Mouse (Mus musculus) cerebellum, postnatal 25 days (tissue): ENCODE data around the gene Caml.
"Not testable (repeated sequence)": the region's sequence is repeated elsewhere in the genome, so short reads cannot be mapped to it uniquely, and the experiment has no call there.

Experiments
- DNase-seq, 2 experiments: peaks; one replicate each; pipeline ENCODE4 v3.0.0; 2021; ENCODE audit warnings: mixed read lengths in 2 of 2

The Caml gene

DNA sequence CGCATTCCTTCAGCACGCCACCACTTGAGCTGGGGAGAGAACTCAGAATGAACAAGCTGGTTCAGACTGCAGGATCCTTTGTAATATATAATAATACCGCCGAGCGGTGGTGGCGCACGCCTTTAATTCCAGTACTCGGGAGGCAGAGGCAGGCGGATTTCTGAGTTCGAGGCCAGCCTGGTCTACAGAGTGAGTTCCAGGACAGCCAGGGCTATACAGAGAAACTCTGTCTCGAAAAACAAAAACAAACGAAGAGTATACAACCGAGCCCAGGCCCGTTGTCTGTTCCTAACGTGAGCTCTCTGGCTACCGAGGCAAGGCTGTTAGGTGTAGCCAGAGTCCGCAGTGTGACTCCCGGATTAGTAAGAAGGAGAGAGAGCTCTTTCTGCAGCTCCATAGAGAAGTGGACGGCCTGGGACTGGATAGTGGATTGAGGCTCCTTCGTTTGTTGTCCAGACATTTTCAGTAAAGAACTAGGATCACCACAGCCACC lies 603 bp upstream of the Caml start:
- not testable (repeated sequence) for DNase-seq

DNA sequence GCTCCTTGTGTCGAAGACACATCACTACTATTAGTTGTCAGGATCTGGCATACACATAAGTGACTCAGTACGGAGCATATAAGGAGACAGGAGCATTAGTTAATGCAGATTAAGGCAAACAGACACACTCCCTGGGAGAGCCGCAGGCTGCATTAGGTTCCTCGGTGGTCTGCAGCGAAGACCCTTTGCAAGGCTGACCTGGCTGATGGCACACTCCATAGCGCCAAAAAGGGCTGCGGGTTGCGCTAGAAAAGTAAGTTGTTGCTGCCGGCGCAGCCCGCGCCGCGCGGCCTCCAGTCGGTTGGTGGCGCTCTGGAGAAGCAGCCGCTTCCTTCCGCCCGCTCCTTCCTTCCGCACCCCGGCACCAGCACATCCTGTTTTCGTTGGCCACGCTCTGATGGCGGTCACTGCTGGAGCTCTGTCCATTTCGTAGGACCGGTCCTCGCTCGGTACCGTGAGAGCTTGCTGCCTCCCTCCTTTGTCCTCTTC lies 11.9 kb downstream of the Caml start, which contains the start of gene Ddx46:
Gene Ddx46 (plus strand): TSS at position 389 of the 489 bp plus-strand sequence.
- peak; percentile 94 to 96 for DNase-seq

DNA sequence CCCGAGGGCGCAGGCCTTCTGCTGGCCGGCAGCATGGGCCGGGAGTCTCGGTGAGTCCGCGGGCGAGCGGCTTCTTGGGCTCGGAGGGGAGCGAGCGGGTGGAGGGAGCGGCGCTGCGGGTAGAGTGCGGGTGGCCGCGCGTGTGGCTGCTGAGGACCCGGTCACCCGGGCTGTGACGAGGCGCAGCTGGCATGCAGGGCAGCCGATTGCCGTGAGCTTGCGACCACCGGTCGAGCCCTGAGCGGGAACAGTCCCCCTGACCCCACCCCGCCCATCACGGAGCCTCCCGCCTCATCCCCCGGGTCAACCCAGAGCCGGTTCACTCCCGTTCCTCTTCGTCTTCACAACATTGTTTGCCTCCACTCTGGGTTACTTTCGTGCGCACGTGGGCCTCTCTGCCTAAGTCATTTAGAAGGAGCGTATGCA lies 12.4 kb downstream of the Caml start:
- DNase-seq: no peak

DNA sequence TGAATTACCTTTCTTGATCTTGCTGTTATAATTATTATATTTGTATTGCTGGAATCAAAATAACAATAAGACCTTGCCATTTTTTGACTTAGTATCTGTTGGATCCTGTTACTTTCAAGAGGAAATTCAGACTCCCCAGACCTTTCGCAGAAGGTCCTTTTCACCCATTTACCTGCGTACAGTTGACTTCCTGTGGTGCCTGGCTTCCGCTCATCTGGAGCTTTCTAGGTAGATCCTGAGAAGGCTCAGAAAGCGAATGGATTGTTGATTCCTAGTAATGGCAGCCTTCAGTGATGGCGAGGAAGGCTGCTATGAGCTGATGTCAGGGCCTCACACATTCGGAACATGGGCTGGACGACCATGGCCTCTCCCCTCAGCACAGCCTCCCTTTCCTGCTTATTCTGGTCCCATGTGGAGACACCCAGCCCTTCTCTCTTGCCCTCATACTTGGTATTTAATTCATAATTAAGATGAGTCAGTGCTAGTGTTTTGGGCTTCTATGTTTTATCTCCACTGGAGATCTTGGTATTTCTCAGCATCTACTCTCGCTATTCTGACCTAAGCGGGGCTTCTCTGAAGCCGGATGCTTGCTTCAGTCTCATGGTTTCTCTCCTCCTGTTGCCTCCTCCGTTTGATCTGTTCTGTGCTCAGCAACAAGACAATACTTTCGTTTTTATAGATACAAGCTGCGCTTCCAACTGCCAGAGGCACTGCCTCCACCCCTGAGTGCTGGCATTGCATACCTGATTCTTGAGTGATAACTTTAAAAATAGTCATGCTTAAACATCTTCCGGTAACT lies 13.6 kb downstream of the Caml start:
- DNase-seq: no peak

DNA sequence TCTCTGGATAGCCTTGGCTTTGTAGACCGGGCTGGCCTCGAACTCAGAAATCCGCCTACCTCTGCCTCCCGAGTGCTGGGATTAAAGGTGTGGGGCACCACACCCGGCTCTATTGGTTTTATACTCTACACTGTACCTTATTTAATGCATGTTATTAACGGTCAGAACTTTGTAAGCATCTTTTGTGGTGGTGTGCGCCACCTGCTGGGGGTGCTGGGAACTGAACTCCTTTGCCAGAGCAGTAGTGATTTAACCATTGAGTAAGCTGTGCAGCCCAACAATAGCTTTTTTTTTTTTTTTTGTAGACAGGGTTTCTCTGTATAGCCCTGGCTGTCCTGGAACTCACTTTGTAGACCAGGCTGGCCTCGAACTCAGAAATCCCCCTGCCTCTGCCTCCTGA lies 17.7 kb downstream of the Caml start:
- DNase-seq: peak; percentile 81 to 86

DNA sequence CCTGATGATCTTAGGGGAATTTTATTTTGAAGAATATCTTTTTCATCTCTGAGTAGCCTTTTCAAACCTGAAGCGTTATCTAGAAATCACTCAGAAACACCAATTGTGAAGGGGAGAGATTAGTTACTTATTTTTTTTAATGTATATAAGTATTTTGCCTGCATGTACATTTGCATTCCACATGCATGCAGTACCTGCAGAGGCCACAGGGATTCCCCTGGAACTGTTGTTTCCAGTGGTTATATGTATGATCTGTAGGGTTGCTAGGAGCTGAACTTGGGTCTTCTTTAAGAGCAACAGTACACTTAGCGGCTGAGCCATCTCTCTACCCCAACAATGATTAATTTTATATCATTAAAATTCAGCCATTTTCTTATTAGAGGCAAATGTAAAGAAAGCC lies 21.7 kb downstream of the Caml start:
- no peak for DNase-seq

DNA sequence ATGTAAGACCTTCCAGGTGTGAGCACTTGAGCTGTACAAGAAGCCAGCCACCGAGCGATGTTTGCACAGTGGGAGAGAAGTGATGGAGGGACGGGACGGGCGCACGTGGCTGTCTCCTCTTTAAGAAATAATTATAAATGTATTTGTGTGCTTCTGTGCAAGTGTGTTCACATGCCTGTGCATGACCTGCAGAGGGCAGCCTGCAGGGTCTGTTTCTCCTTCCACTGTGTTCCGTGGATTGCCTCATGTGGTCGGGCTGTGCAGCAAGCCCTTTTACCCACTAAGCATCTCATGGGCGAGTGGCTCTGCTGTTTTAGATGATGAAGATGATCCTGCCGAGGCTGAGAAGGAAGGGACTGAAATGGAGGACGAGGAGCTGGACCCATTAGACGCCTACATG lies 27.3 kb downstream of the Caml start:
- DNase-seq: no peak

DNA sequence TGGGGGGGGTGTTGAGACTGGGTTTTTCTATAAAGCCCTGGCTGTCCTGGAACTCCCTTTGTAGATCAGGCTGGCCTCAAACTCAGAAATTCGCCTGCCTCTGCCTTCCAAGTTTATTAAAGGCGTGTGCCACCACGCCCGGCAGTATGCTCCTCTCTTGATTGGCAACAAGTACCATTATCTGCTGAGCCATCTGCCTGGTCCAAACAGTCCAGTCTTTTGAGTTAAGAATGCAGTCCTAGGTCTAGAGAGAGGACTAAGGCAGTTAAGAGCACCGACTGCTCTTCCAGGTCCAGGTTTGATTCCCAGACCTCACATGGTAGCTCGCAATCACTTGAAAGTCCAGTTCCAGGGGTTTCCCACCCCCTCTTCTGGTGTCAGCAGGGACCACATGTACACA lies 28.2 kb downstream of the Caml start:
- DNase-seq: no peak

DNA sequence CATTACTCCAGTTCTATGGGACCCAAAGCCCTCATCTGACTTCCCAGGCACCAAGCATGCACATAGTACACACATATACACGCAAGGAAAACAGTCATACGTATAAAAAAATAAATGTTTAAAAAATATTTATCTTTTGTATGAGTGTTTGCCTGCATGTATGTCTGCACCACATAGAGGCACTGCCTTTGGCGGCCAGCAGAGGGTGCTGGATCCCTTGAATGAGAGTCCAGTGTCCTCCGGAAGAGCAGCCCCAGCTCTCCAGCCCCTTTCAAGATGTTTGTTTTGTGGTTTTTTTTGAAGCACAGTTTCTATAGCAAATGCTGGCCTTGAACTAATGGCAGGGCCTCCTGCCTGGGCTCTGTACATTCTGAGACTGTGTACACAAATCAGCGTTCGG lies 45.7 kb downstream of the Caml start:
- DNase-seq: peak; percentile 34 to 59

DNA sequence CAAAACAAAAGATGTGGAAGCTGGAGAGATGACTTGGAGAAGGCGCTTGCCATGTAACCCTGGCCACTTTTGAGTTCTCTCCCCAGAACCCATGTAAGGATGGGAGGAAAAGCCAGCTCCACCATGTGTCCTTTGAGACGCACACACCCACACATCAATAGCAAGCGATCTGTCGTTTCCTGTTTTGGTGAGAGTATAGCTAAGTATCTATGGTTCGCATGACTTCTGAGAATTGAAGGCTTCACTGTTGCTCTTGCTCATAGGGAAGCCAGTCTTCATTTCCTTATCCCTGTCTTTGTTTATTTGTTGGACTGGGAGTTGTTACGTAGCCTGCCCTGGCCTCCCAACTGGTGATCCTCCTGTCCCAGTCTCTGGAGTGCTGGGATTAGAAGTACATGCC lies 49.9 kb downstream of the Caml start:
- no peak for DNase-seq

DNA sequence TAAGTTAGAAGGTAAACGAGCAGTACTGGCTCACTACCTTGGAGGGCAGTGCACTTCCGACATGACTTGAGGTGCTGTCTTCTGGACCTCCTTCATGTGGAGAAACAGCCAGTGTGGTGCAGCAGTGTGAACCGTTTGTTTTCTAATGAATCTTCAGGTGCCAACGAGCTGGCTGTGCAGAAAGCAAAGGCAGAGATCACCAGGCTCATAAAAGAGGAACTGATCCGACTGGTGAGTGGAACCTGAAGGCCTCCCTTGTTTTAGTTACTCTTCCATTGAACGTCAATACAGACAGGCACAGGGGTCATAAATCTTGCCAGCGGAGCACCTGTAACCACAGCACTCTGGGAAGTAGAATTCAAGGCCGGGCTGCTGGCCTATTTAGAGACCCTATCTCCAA lies 54.6 kb downstream of the Caml start:
- no peak for DNase-seq
